Mouse (Mus musculus) liver, embryonic 14.5 days (tissue): ENCODE results near the gene Slit2.

Source experiments
- CTCF ChIP-seq: IDR thresholded peaks from 2 replicates; pipeline ENCODE4 v1.5.1; 2016; ENCODE audit warnings: antibody characterized with exemption, low read depth, control low read depth
- EP300 ChIP-seq: IDR thresholded peaks from 2 replicates; pipeline ENCODE4 v1.6.1; 2016; ENCODE audit warnings: antibody characterized with exemption, low read depth

GRCm38 (mm10) chr5:48340808-48341433, 358.0 kb downstream of the Slit2 start:
- TF ChIP-seq CTCF: no peak
- no peak for TF ChIP-seq EP300
